Mouse (Mus musculus) midbrain, postnatal 0 days (tissue): ENCODE measurements around the gene 6430571L13Rik. TPM values are rescaled to one million over a fixed set of nuclear protein-coding genes. Genes with fewer than 3 reads are reported as not detected.
"Not testable (repeated sequence)": the region's sequence is repeated elsewhere in the genome, so short reads cannot be mapped to it uniquely, and the experiment has no call there.

Experiments
- ATAC-seq: fragments of 200-750 bp; cut with Nextera tagmentation; 2 replicates; pipeline ENCODE4 v1.8.0; 2017; ENCODE audit warnings: moderate number of reproducible peaks, mild to moderate bottlenecking, moderate TSS enrichment, moderate library complexity; ENCODE audit not compliant: low FRiP score
- DNase-seq: peaks from one replicate; pipeline ENCODE4 v3.0.0-alpha.2; 2015; ENCODE audit warnings: low spot score
- H3K27ac ChIP-seq: fragments of 300-500 bp; sonication (generic); 2 replicates; pipeline ENCODE4 v1.5.1; 2014; ENCODE audit warnings: low read depth, mild to moderate bottlenecking, low read length, mixed read lengths
- H3K27me3 ChIP-seq: fragments of 300-500 bp; sonication (generic); 2 replicates; pipeline ENCODE4 v1.6.1; 2014; ENCODE audit warnings: low read length, control low read depth, mixed read lengths; ENCODE audit not compliant: insufficient read depth
- H3K36me3 ChIP-seq: fragments of 300-500 bp; sonication (generic); 2 replicates; pipeline ENCODE4 v1.6.1; 2014; ENCODE audit warnings: low read length, control low read depth, mixed read lengths; ENCODE audit not compliant: insufficient read depth
- H3K4me1 ChIP-seq: fragments of 300-500 bp; sonication (generic); 2 replicates; pipeline ENCODE4 v1.6.1; 2014; ENCODE audit warnings: mild to moderate bottlenecking, control low read depth, antibody characterized with exemption, low read length, mixed read lengths; ENCODE audit not compliant: insufficient read depth
- H3K4me2 ChIP-seq: fragments of 300-500 bp; sonication (generic); 2 replicates; pipeline ENCODE4 v1.6.1; 2014; ENCODE audit warnings: low read depth, mild to moderate bottlenecking, low read length, mixed read lengths; ENCODE audit not compliant: poor library complexity, severe bottlenecking
- H3K4me3 ChIP-seq: fragments of 300-500 bp; sonication (generic); 2 replicates; pipeline ENCODE4 v1.5.1; 2014; ENCODE audit warnings: low read depth, mild to moderate bottlenecking, low read length, moderate library complexity
- H3K9ac ChIP-seq: fragments of 300-500 bp; sonication (generic); replicated peaks from 2 replicates; pipeline ENCODE4 v1.6.1; 2014; ENCODE audit warnings: mild to moderate bottlenecking, low read length, moderate library complexity, mixed read lengths; ENCODE audit not compliant: poor library complexity, severe bottlenecking
- H3K9me3 ChIP-seq: fragments of 300-500 bp; sonication (generic); 2 replicates; pipeline ENCODE4 v1.6.1; 2016; ENCODE audit warnings: low read length, control low read depth
- CTCF ChIP-seq: IDR thresholded peaks from 2 replicates; pipeline ENCODE4 v1.5.1; 2016; ENCODE audit warnings: antibody characterized with exemption, mild to moderate bottlenecking
- WGBS: fragments of 180-500 bp; shearing (Covaris S2); extraction: QIAGEN DNeasy Blood & Tissue Kit; methylation state at CpG from one replicate; pipeline ENCODE4 v1.1.7; 2014; 5-methylcytosine and 5-hydroxymethylcytosine counted together
- polyA plus RNA-seq: library from polyadenylated mRNA; unstranded; fragments of >200 nt; fragmentation: Nextera tagmentation; extraction: Ambion mirVana; gene quantifications from 2 replicates; pipeline ENCODE4 v1.2.1, GENCODE M21; 2015
- total RNA-seq: library from RNA; depleted of rRNA; stranded (reverse); fragments of >200 nt; gene quantifications from 2 replicates; pipeline ENCODE4 v1.2.3, GENCODE M21; 2014

Gene 6430571L13Rik
- total and polyA plus RNA-seq, 2 experiments from 2014 or later: 10.4 to 13.6 TPM

GRCm38 (mm10) chr9:107304383-107304782 lies 36.0 kb upstream of the 6430571L13Rik start:
- WGBS: 95% methylated on average over 3 of the region's 3 CpGs
- H3K9me3 ChIP-seq: no peaks in the 10 kb centered on the region
- no peak overlapping the region for H3K4me3 ChIP-seq
- no peak overlapping the region for H3K27ac ChIP-seq
- H3K9ac ChIP-seq: no peak overlapping the region
- H3K4me1 ChIP-seq: no peaks in the 10 kb centered on the region
- H3K27me3 ChIP-seq: no peaks in the 10 kb centered on the region
- ATAC-seq (no peak), DNase-seq (no peak)
- peaks cover 16% of the 10 kb centered on the region for H3K36me3 ChIP-seq
- no peak for TF ChIP-seq CTCF
- no peak overlapping the region for H3K4me2 ChIP-seq

- no peak overlapping the region for H3K9ac ChIP-seq
- H3K4me2 ChIP-seq: no peak overlapping the region
- ATAC-seq (no peak), DNase-seq (no peak)
- H3K27me3 ChIP-seq: no peaks in the 10 kb centered on the region
- no peaks in the 10 kb centered on the region for H3K4me1 ChIP-seq
- 82% methylated on average over 4 of the region's 4 CpGs for WGBS
- no peak for TF ChIP-seq CTCF
- peaks cover 16% of the 10 kb centered on the region for H3K36me3 ChIP-seq
- no peak overlapping the region for H3K4me3 ChIP-seq
- no peak overlapping the region for H3K27ac ChIP-seq
- H3K9me3 ChIP-seq: no peaks in the 10 kb centered on the region
Observed at GRCm38 (mm10) chr9:107305012-107305411, 35.4 kb upstream of the 6430571L13Rik start.

GRCm38 (mm10) chr9:107305601-107306542 lies 34.5 kb upstream of the 6430571L13Rik start:
- no peaks in the 10 kb centered on the region for H3K27me3 ChIP-seq
- H3K27ac ChIP-seq: no peak overlapping the region
- no peak overlapping the region for H3K4me3 ChIP-seq
- DNase-seq: no peak
- TF ChIP-seq CTCF: no peak
- no peaks in the 10 kb centered on the region for H3K4me1 ChIP-seq
- WGBS: 72% methylated on average over 13 of the region's 13 CpGs
- no peak overlapping the region for H3K9ac ChIP-seq
- ATAC-seq: no peak
- H3K4me2 ChIP-seq: no peak overlapping the region
- H3K36me3 ChIP-seq: peaks cover 8% of the 10 kb centered on the region
- H3K9me3 ChIP-seq: no peaks in the 10 kb centered on the region

GRCm38 (mm10) chr9:107306673-107307072 lies 33.7 kb upstream of the 6430571L13Rik start:
- H3K9me3 ChIP-seq, H3K4me1 ChIP-seq, H3K9ac ChIP-seq, H3K4me3 ChIP-seq, H3K4me2 ChIP-seq, H3K27ac ChIP-seq, ATAC-seq, DNase-seq, H3K36me3 ChIP-seq, H3K27me3 ChIP-seq: not testable (repeated sequence)
- 100% methylated on average over 1 of the region's 1 CpGs for WGBS

- H3K9me3 ChIP-seq: no peaks in the 10 kb centered on the region
- no peak overlapping the region for H3K4me2 ChIP-seq
- no peaks in the 10 kb centered on the region; the same call in 1 of the 2 replicates for H3K36me3 ChIP-seq
- no peaks in the 10 kb centered on the region for H3K4me1 ChIP-seq
- H3K9ac ChIP-seq: no peak overlapping the region
- ATAC-seq: no peak
- no peak overlapping the region for H3K27ac ChIP-seq
- H3K27me3 ChIP-seq: no peaks in the 10 kb centered on the region
- no peak for TF ChIP-seq CTCF
- H3K4me3 ChIP-seq: no peak overlapping the region
- DNase-seq: no peak
- WGBS: 92% methylated on average over 11 of the region's 11 CpGs
Observed at GRCm38 (mm10) chr9:107307099-107307872, 33.1 kb upstream of the 6430571L13Rik start.

- no peak for TF ChIP-seq CTCF
- H3K9me3 ChIP-seq: no peaks in the 10 kb centered on the region
- H3K9ac ChIP-seq: no peak overlapping the region
- no peak for ATAC-seq
- no peaks in the 10 kb centered on the region for H3K4me1 ChIP-seq
- no peak for DNase-seq
- H3K4me3 ChIP-seq: no peak overlapping the region
- 70% methylated on average over 12 of the region's 12 CpGs for WGBS
- no peaks in the 10 kb centered on the region for H3K36me3 ChIP-seq
- no peak overlapping the region for H3K4me2 ChIP-seq
- no peak overlapping the region for H3K27ac ChIP-seq
- H3K27me3 ChIP-seq: no peaks in the 10 kb centered on the region
Observed at GRCm38 (mm10) chr9:107307886-107308285, 32.5 kb upstream of the 6430571L13Rik start.
